Mouse (Mus musculus) MEL (cell line): ENCODE measurements around the gene 1600014C10Rik. TPM values are rescaled to one million over a fixed set of nuclear protein-coding genes. Genes with fewer than 3 reads are reported as not detected.

ENCODE experiments used
- DNase-seq: peaks from one replicate; pipeline ENCODE4 v3.0.0; 2011; ENCODE audit warnings: low read depth, low spot score
- H3K27ac ChIP-seq: 2 replicates; pipeline ENCODE4 v1.5.1; 2012; ENCODE audit warnings: low read depth, mild to moderate bottlenecking, control low read depth, low read length, moderate library complexity; ENCODE audit not compliant: control insufficient read depth
- H3K27me3 ChIP-seq, 2 experiments: fragments of 150-350 bp in 1 of 2; sonication (generic) in 1 of 2; 2 replicates each; pipeline ENCODE4 v1.6.1; 2012; ENCODE audit warnings: low read length in 2 of 2, mild to moderate bottlenecking in 2 of 2, improper control_type of control experiment in 1 of 2, moderate library complexity in 1 of 2; ENCODE audit not compliant: insufficient read depth in 2 of 2, control insufficient read depth in 1 of 2
- H3K36me3 ChIP-seq, 2 experiments: 2 replicates each; pipeline ENCODE4 v1.6.1; 2012 to 2014; ENCODE audit warnings: low read length in 2 of 2, improper control_type of control experiment in 1 of 2, inconsistent platforms in 1 of 2, mild to moderate bottlenecking in 1 of 2; ENCODE audit not compliant: insufficient read depth in 2 of 2, control insufficient read depth in 1 of 2
- H3K4me1 ChIP-seq, 2 experiments: fragments of 150-350 bp in 1 of 2; sonication (generic) in 1 of 2; 2 replicates each; pipeline ENCODE4 v1.6.1; 2012; ENCODE audit warnings: low read length in 2 of 2, improper control_type of control experiment in 1 of 2, mild to moderate bottlenecking in 1 of 2; ENCODE audit not compliant: insufficient read depth in 2 of 2, control insufficient read depth in 1 of 2
- H3K4me3 ChIP-seq, 2 experiments: fragments of 150-350 bp in 1 of 2; sonication (generic) in 1 of 2; 2 replicates each; pipeline ENCODE4 v1.5.1; 2012; ENCODE audit warnings: low read depth in 2 of 2, low read length in 2 of 2, mild to moderate bottlenecking in 2 of 2, moderate library complexity in 2 of 2, control low read depth in 1 of 2, improper control_type of control experiment in 1 of 2; ENCODE audit not compliant: control insufficient read depth in 1 of 2, insufficient read depth in 1 of 2
- H3K79me2 ChIP-seq: 2 replicates; pipeline ENCODE4 v1.6.1; 2012; ENCODE audit warnings: mild to moderate bottlenecking, low read length, moderate library complexity; ENCODE audit not compliant: control insufficient read depth, poor library complexity, insufficient read depth
- H3K9ac ChIP-seq: 2 replicates; pipeline ENCODE4 v1.6.1; 2012; ENCODE audit warnings: low read depth, mild to moderate bottlenecking, control low read depth, low read length, moderate library complexity; ENCODE audit not compliant: control insufficient read depth, poor library complexity, severe bottlenecking
- H3K9me3 ChIP-seq: fragments of 150-350 bp; sonication (generic); replicated peaks from 2 replicates; pipeline ENCODE4 v1.6.1; 2012; ENCODE audit warnings: mild to moderate bottlenecking, low read length, improper control_type of control experiment, moderate library complexity; ENCODE audit not compliant: insufficient read depth
- BHLHE40 ChIP-seq: IDR thresholded peaks from 2 replicates; pipeline ENCODE4 v1.6.1; 2012; ENCODE audit warnings: low read depth, mild to moderate bottlenecking, inconsistent platforms, low read length, improper control_type of control experiment, borderline replicate concordance
- CHD1 ChIP-seq: IDR thresholded peaks from 2 replicates; pipeline ENCODE4 v1.6.1; 2012; ENCODE audit warnings: low read depth, mild to moderate bottlenecking, inconsistent platforms, low read length, improper control_type of control experiment
- GABPA ChIP-seq: IDR thresholded peaks from 2 replicates; pipeline ENCODE4 v1.6.1; 2012; ENCODE audit warnings: low read depth, mild to moderate bottlenecking, inconsistent platforms, low read length, improper control_type of control experiment, moderate library complexity
- MAZ ChIP-seq: IDR thresholded peaks from 2 replicates; pipeline ENCODE4 v1.6.1; 2012; ENCODE audit warnings: low read depth, mild to moderate bottlenecking, inconsistent platforms, low read length, improper control_type of control experiment
- MEF2A ChIP-seq: IDR thresholded peaks from 2 replicates; pipeline ENCODE4 v1.6.1; 2014; ENCODE audit warnings: low read depth, mild to moderate bottlenecking, inconsistent platforms, low read length, improper control_type of control experiment; ENCODE audit not compliant: poor library complexity, insufficient replicate concordance, severe bottlenecking; ENCODE audit errors: extremely low read depth
- NELFE ChIP-seq: IDR thresholded peaks from 2 replicates; pipeline ENCODE4 v1.6.1; 2011; ENCODE audit warnings: low read depth, low read length, improper control_type of control experiment
- NRF1 ChIP-seq: IDR thresholded peaks from 2 replicates; pipeline ENCODE4 v1.6.1; 2014; ENCODE audit warnings: low read depth, mild to moderate bottlenecking, inconsistent platforms, low read length, improper control_type of control experiment, moderate library complexity; ENCODE audit not compliant: poor library complexity, insufficient read depth, severe bottlenecking
- POLR2A ChIP-seq, 2 experiments: IDR thresholded peaks; 2 replicates each; pipeline ENCODE4 v1.6.1; 2011 to 2012; ENCODE audit warnings: low read length in 2 of 2, mild to moderate bottlenecking in 2 of 2, control low read depth in 1 of 2, improper control_type of control experiment in 1 of 2, low read depth in 1 of 2, moderate library complexity in 1 of 2; ENCODE audit not compliant: control insufficient read depth in 1 of 2, insufficient read depth in 1 of 2, poor library complexity in 1 of 2
- USF1 ChIP-seq: IDR thresholded peaks from 2 replicates; pipeline ENCODE4 v1.6.1; 2014; ENCODE audit warnings: low read depth, mild to moderate bottlenecking, inconsistent platforms, low read length, improper control_type of control experiment, moderate library complexity
- USF2 ChIP-seq, 2 experiments: IDR thresholded peaks; 2 replicates each; pipeline ENCODE4 v1.6.1; 2011 to 2012; ENCODE audit warnings: improper control_type of control experiment in 2 of 2, low read length in 2 of 2, borderline replicate concordance in 1 of 2, inconsistent platforms in 1 of 2, low read depth in 1 of 2, mild to moderate bottlenecking in 1 of 2; ENCODE audit not compliant: insufficient read depth in 1 of 2
- ZMIZ1 ChIP-seq: IDR thresholded peaks from 2 replicates; pipeline ENCODE4 v1.6.1; 2012; ENCODE audit warnings: low read depth, mild to moderate bottlenecking, inconsistent platforms, low read length, improper control_type of control experiment, moderate library complexity
- polyA plus RNA-seq, 2 experiments: library from polyadenylated mRNA; stranded (reverse) in 1 of 2; unstranded in 1 of 2; fragments of >175 nt in 1 of 2; fragments of >200 nt in 1 of 2; gene quantifications; 2 replicates each; pipeline versions ENCODE4 v1.2.1 to v1.2.4; 2012; ENCODE audit warnings: low replicate concordance in 2 of 2, low read depth in 1 of 2; ENCODE audit not compliant: insufficient read length in 2 of 2, insufficient read depth in 1 of 2, missing spikeins in 1 of 2
- total RNA-seq: library from RNA; depleted of rRNA; stranded (reverse); fragments of 300-350 nt; gene quantifications from 2 replicates; pipeline ENCODE4 v1.2.3, GENCODE M21; 2012; rRNA removed

1600014C10Rik gene
- total and polyA plus RNA-seq, 3 experiments = 10.2 to 14.7 TPM; not detected in 1

GRCm38 (mm10) chr7:38242417-38242816, 59.4 kb downstream of the 1600014C10Rik start:
- Histone ChIP-seq H3K36me3 (no peaks in the 10 kb centered on the region), H3K4me1 (no peaks in the 10 kb centered on the region), H3K79me2 (no peaks in the 10 kb centered on the region), H3K9me3 (no peaks in the 10 kb centered on the region)
- no peak for TF ChIP-seq BHLHE40
- no peak for TF ChIP-seq NELFE
- TF ChIP-seq MAZ = no peak
- no peak for TF ChIP-seq CHD1
- TF ChIP-seq ZMIZ1 = no peak
- no peak for TF ChIP-seq GABPA
- no peak for TF ChIP-seq USF1
- TF ChIP-seq POLR2A (IDR thresholded peaks at IDR 0.05; ENCODE audit: control insufficient read depth in 1 of 2, insufficient read depth in 1 of 2, low read depth in 1 of 2, low read length in 2 of 2, poor library complexity in 1 of 2) = no peak
- no peak for TF ChIP-seq USF2 (IDR thresholded peaks at IDR 0.05; ENCODE audit: borderline replicate concordance in 1 of 2, insufficient read depth in 1 of 2, low read depth in 1 of 2, low read length in 2 of 2)
- no peak for TF ChIP-seq MEF2A
- no peak for TF ChIP-seq NRF1
- TF ChIP-seq, all 39 proteins: peak for 0
- Histone ChIP-seq H3K27me3 (peaks cover 0 to 1% of the 10 kb centered on the region in 2 experiments; a peak in 2 of 4 replicates), H3K4me3 (no peak overlapping the region), H3K9ac (no peak overlapping the region), H3K27ac (no peak overlapping the region)
- no peak for DNase-seq

Other genes with a start within 250 kb of the 1600014C10Rik start
- gene Uri1, start 159.7 kb upstream of the 1600014C10Rik start, total RNA-seq = 28.4 and 29.2 TPM in 2 replicates
- gene Uri1, start 159.7 kb upstream of the 1600014C10Rik start, polyA plus RNA-seq = 10 to 100 TPM in 1 of 2 experiments, not detected in 1; 36.0 TPM
- gene Ccne1, start 75.7 kb upstream of the 1600014C10Rik start, total RNA-seq = 48.5 and 53.1 TPM in 2 replicates
- 100 to 1,000 TPM in 1 of 2 experiments, 10 to 100 TPM in 1; 78.0 to 321 TPM for gene Ccne1, start 75.7 kb upstream of the 1600014C10Rik start, polyA plus RNA-seq
- gene Plekhf1, start 44.8 kb downstream of the 1600014C10Rik start, total RNA-seq = 0.85 and 0.89 TPM in 2 replicates
- 1 to 10 TPM in 1 of 2 experiments, not detected in 1; 1.7 TPM for gene Plekhf1, start 44.8 kb downstream of the 1600014C10Rik start, polyA plus RNA-seq
- 26.7 and 33.5 TPM in 2 replicates for gene Pop4, start 88.2 kb downstream of the 1600014C10Rik start, total RNA-seq
- 10 to 100 TPM in 1 of 2 experiments, not detected in 1; 50.0 TPM for gene Pop4, start 88.2 kb downstream of the 1600014C10Rik start, polyA plus RNA-seq